Mouse (Mus musculus) stomach, postnatal 0 days (tissue): ENCODE measurements around the gene Rgs16. TPM values are rescaled to one million over a fixed set of nuclear protein-coding genes. Genes with fewer than 3 reads are reported as not detected.

Experiments used
- ATAC-seq: fragments of 200-750 bp; cut with Nextera tagmentation; 2 replicates; pipeline ENCODE4 v1.8.0; 2017; ENCODE audit not compliant: low FRiP score, low TSS enrichment
- DNase-seq: peaks from one replicate; pipeline ENCODE4 v3.0.0-alpha.2; 2016; ENCODE audit warnings: low spot score
- H3K27ac ChIP-seq: fragments of 300-500 bp; sonication (generic); replicated peaks from 2 replicates; pipeline ENCODE4 v1.5.1; 2014; ENCODE audit warnings: mild to moderate bottlenecking, control low read depth
- H3K27me3 ChIP-seq: fragments of 300-500 bp; sonication (generic); 2 replicates; pipeline ENCODE4 v1.6.1; 2014; ENCODE audit warnings: low read length; ENCODE audit not compliant: control insufficient read depth, insufficient read depth
- H3K36me3 ChIP-seq: fragments of 300-500 bp; sonication (generic); 2 replicates; pipeline ENCODE4 v1.6.1; 2014; ENCODE audit warnings: low read length, mixed read lengths; ENCODE audit not compliant: control insufficient read depth, insufficient read depth
- H3K4me1 ChIP-seq: fragments of 300-500 bp; sonication (generic); replicated peaks from 2 replicates; pipeline ENCODE4 v1.6.1; 2014; ENCODE audit warnings: antibody characterized with exemption; ENCODE audit not compliant: control insufficient read depth, insufficient read depth
- H3K4me2 ChIP-seq: fragments of 300-500 bp; sonication (generic); replicated peaks from 2 replicates; pipeline ENCODE4 v1.6.1; 2014; ENCODE audit warnings: low read depth, mild to moderate bottlenecking, control low read depth, moderate library complexity
- H3K4me3 ChIP-seq: fragments of 300-500 bp; sonication (generic); 2 replicates; pipeline ENCODE4 v1.5.1; 2014; ENCODE audit warnings: low read depth, low read length, control low read depth
- H3K9ac ChIP-seq: fragments of 300-500 bp; sonication (generic); 2 replicates; pipeline ENCODE4 v1.6.1; 2014; ENCODE audit warnings: mild to moderate bottlenecking, low read length, control low read depth, mixed read lengths
- H3K9me3 ChIP-seq: fragments of 300-500 bp; sonication (generic); 2 replicates; pipeline ENCODE4 v1.6.1; 2016; ENCODE audit warnings: low read length; ENCODE audit not compliant: control insufficient read depth
- CTCF ChIP-seq: IDR thresholded peaks from 2 replicates; pipeline ENCODE4 v1.5.1; 2016; ENCODE audit warnings: antibody characterized with exemption, low read depth, mild to moderate bottlenecking, moderate library complexity
- EP300 ChIP-seq: optimal IDR thresholded peaks from 2 replicates; pipeline ENCODE3; 2016; ENCODE audit warnings: antibody characterized with exemption
- WGBS: fragments of 180-500 bp; shearing (Covaris S2); extraction: QIAGEN DNeasy Blood & Tissue Kit; methylation state at CpG from one replicate; pipeline ENCODE4 v1.1.7; 2014; 5-methylcytosine and 5-hydroxymethylcytosine counted together
- polyA plus RNA-seq: library from polyadenylated mRNA; unstranded; fragments of >200 nt; fragmentation: Nextera tagmentation; extraction: Ambion mirVana; gene quantifications from 2 replicates; pipeline ENCODE4 v1.2.1, GENCODE M21; 2015

Gene Rgs16
- polyA plus RNA-seq, 1 experiment from 2014 or later = 2.7 TPM

GRCm38 (mm10) chr1:153737101-153738085 is 2.8 kb upstream of the Rgs16 start:
- TF ChIP-seq EP300 (no peak), CTCF (no peak)
- no peak for DNase-seq
- H3K4me2 ChIP-seq = no peak overlapping the region
- no peak overlapping the region for H3K27ac ChIP-seq
- H3K36me3 ChIP-seq = no peaks in the 10 kb centered on the region
- H3K27me3 ChIP-seq = peaks cover 3% of the 10 kb centered on the region; the same call in 1 of the 2 replicates
- no peaks in the 10 kb centered on the region for H3K9me3 ChIP-seq
- H3K4me1 ChIP-seq = peaks cover 3% of the 10 kb centered on the region; the same call in 1 of the 2 replicates
- WGBS = 62% methylated on average over 9 of the region's 9 CpGs
- no peak overlapping the region for H3K4me3 ChIP-seq
- no peak for ATAC-seq
- no peak overlapping the region for H3K9ac ChIP-seq

GRCm38 (mm10) chr1:153739437-153740015 is 623 bp upstream of the Rgs16 start:
- TF ChIP-seq CTCF (no peak), EP300 (no peak)

GRCm38 (mm10) chr1:153740775-153741400 is 739 bp downstream of the Rgs16 start:
- H3K9ac ChIP-seq = peak overlapping the region; percentile 19; the same call in 1 of the 2 replicates
- H3K4me1 ChIP-seq = peaks cover 2% of the 10 kb centered on the region; the same call in 1 of the 2 replicates

More at GRCm38 (mm10) chr1:153739437-153740015, 623 bp upstream of the Rgs16 start:
- Histone ChIP-seq H3K27ac (no peak overlapping the region), H3K4me2 (peak overlapping the region; percentile 54), H3K4me3 (peak overlapping the region; percentile 39), H3K27me3 (peaks cover 3% of the 10 kb centered on the region; the same call in 1 of the 2 replicates), H3K36me3 (no peaks in the 10 kb centered on the region), H3K9ac (no peak overlapping the region), H3K9me3 (no peaks in the 10 kb centered on the region), H3K4me1 (peaks cover 2% of the 10 kb centered on the region; the same call in 1 of the 2 replicates)
- ATAC-seq = no peak
- 22% methylated on average over 13 of the region's 13 CpGs for WGBS
- no peak for DNase-seq

GRCm38 (mm10) chr1:153741551-153742316 is 1.6 kb downstream of the Rgs16 start:
- no peak overlapping the region for H3K4me3 ChIP-seq

More at GRCm38 (mm10) chr1:153740775-153741400, 739 bp downstream of the Rgs16 start:
- Histone ChIP-seq H3K27ac (no peak overlapping the region), H3K27me3 (peaks cover 3% of the 10 kb centered on the region; the same call in 1 of the 2 replicates), H3K4me2 (peak overlapping the region; percentile 54), H3K36me3 (no peaks in the 10 kb centered on the region), H3K4me3 (peak overlapping the region; percentile 39), H3K9me3 (no peaks in the 10 kb centered on the region)
- no peak for ATAC-seq
- TF ChIP-seq CTCF (no peak), EP300 (no peak)
- DNase-seq = no peak
- 46% methylated on average over 12 of the region's 12 CpGs for WGBS

More at GRCm38 (mm10) chr1:153741551-153742316, 1.6 kb downstream of the Rgs16 start:
- Histone ChIP-seq H3K36me3 (no peaks in the 10 kb centered on the region), H3K9me3 (no peaks in the 10 kb centered on the region), H3K4me1 (peaks cover 2% of the 10 kb centered on the region; the same call in 1 of the 2 replicates), H3K4me2 (0 out of 2 replicates have a peak overlapping the region, but pooled peaks have one; percentile 2), H3K9ac (no peak overlapping the region), H3K27ac (no peak overlapping the region), H3K27me3 (peaks cover 3% of the 10 kb centered on the region; the same call in 1 of the 2 replicates)
- TF ChIP-seq CTCF (no peak), EP300 (no peak)
- ATAC-seq (no peak), DNase-seq (no peak)
- 68% methylated on average over 18 of the region's 18 CpGs for WGBS
